Mouse (Mus musculus): ENCODE data around the gene Chn2. TPM values are rescaled to one million over a fixed set of nuclear protein-coding genes. Genes with fewer than 3 reads are reported as not detected.

The Chn2 gene
- total RNA-seq, 2 experiments from 2014 or later = 17.8 to 22.4 TPM

DNA sequence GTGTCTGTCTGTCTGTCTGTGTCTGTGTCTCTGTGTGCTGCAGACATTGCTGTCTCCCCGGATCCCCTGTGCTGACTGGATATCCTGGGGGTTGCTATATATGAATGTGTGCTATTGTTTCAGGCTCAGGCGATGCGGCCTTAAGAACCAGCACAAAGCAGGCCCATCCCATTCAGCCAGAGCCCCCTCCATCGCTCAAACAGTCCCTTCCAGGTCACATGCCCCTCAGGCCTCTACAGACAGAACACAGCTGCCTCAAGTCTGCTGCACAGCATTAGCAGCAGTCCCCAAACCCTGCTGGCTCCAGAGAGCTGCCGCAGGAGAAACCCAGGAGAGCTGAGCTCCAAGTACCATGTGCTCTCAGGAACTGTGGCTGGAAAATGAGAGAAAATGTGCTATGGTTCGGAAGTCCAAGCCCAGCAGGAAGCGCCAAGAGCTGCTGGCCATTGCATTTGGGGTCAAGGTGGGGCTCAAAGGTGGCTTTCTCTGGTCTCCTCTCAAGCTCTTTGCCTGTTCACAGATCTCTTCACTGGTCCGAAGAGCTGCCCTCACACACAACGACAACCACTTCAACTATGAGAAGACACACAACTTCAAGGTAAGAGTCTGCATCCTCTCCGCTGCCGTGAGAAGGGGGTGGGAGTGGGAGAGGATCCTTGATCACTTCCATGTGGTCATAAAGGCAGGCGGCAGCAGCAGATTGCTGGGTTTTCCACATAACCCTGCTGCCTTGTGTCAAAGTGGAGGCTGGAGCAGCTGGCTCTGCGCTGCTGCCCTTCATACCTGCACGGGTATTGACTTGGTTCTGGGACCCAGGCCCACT, 233.4 kb downstream of the Chn2 start:
- DNase-seq (ENCODE audit: low spot score in 2 of 2) = peak; percentile 11 to 50

DNA sequence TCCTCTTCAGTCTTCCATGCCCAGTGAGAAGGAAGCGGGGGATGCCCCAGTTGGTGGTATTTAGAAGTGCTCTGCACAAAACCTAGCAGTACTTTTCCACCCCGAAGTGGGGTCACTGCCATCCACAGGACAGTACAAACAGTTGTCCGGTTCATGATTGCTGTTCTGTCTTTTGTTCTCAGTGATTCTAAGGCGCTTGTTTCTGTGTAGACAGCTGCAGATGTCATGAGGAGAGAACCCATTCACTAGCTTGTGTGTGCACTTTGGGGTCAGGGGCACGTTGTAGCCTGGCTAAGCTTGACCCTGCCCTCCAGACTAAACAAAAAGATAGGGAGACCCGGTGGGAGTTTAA, 234.0 kb downstream of the Chn2 start:
- DNase-seq (ENCODE audit: low spot score in 2 of 2) = peak in 1 of 2 experiments; percentile 34

DNA sequence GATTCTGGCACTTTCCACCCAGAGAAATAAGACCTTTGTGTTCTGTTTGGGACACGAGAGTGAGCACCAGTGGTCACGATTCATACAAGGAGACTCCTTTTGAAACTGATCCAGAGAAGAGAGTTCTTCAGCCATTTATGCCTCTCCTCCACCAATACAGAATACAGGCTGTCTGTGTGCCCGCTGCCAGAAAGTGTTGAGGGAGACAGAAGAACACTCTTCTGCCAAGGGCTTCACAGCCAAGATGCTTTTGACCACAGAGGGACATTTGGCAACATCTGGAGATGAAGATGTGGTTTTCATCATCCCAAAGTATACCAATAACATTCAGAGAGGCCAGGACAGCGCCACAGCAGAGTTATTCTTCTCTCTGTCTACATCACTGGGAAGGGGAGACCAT, 237.9 kb downstream of the Chn2 start:
- DNase-seq (ENCODE audit: low spot score in 2 of 2) = no peak

DNA sequence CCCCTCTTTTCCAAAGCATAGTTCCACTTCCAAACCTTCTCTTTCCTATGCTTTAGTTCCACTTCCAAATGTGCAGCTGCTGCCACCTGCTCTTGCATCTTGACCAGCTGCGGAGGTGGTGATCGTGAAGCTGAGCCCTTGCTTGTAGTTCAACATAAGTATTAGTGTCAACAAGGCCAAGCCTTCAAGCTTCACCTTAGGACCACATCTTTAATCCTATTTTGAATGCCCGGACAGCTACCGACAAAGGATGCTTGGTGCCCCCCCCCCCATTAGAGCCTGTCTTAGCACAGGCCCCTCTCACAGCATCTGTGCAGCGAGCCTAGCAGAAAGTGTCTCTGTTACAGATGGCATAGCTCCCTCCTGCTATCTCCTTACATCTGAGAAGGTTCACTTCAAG, 238.5 kb downstream of the Chn2 start:
- DNase-seq (ENCODE audit: low spot score in 2 of 2) = no peak

DNA sequence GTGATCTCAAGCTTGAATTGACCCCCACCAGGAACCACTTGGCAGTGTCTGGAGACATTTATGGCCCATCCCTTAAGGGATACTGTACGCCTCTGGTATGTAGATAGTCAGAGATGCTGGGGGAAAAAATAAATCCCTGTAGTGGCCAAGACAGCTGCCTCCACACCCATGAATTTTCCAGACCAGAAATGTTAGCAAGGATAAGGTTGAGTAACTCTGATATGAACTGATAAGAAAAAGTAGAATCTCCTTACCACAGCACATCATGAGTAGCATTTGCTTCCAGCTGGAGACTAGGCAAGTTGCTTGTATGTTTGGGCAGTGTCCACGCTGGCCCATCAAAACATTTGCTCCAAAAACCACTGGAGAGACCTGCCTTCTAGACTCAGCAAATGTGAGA, 239.3 kb downstream of the Chn2 start:
- no peak for DNase-seq (ENCODE audit: low spot score in 2 of 2)

DNA sequence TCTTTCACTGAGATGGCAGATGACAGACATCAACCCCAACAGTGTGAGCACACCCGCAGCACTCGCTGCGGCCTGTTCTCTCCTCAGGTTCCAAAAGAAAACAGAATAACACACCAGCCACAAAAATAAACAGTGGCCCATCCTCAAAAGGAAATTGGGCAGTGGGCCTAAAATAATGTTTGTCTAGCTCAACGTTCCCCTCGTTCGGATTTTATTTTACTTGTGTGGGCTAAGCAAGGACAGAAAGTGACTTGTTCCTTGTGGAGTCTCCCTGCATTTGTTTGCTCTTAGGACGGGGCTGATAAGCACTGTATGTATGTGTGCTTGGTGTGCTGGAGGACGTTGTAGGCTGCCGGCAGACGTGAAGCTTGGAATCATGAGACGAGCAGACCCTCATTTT, 240.0 kb downstream of the Chn2 start:
- no peak for DNase-seq (ENCODE audit: low spot score in 2 of 2)

DNA sequence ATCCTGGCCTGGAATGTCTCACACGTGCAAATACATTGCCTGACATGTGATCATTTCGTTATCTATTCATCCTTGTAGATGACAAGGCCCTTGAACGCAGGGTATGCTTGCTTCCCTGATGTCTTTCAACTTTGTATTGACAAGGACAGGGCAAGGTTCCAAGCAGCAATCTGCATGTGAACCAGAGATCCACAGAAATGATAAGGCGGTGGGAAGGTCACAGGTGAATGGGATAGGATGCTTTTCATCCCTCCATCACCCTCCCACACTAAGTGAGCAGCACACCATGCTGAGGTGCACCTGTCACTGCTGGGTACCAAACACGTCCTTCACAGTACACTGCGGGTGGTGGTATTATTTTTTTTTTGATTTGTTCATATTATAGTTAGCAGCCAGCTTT, 240.9 kb downstream of the Chn2 start:
- DNase-seq (ENCODE audit: low spot score in 2 of 2) = no peak

DNA sequence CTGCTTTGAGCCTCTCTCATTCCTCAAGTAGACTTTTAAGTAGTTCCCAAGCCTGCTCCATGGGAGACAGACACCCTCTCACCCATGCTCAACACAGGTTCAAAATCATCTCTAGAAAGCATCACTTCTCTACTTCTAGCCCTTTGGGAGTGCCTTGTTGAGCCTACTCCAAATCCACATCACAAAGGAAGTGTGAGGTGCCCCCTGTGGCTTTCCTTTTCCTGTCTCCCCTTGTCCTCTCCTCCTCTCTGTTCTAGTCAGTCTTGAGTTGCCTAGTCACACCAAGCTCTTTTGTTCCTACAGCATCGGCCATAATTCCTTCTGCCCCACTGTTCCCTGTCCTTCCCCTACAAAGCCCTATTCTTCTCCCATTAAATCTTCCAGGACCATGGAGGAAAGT, 243.9 kb downstream of the Chn2 start:
- no peak for DNase-seq (ENCODE audit: low spot score in 2 of 2)

DNA sequence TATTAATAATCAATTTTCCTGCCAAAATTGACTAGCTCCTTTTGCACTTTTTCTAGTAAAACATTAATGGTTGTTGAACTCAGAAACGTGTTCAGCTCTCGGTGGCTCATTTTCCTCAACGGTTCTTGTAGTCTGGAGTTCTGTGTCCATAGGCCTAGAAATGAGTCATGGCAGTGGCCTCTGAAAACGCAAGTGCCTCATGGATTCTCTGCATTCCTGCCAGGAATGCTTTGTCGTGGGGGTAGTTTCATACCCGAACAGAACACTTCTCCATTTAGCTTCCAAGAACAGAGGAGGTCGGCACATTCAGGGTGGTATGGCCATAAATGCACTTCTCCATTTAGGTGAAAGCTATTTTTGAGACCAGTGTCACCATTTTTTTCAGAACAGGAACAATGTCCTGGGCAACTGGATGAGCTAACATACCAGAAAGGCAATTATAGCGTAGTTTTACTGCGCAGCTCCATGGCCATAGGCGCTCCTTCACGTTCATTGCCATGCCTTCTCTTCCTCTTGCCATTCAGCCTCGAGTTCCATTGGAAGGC, 244.9 kb downstream of the Chn2 start:
- DNase-seq (ENCODE audit: low spot score in 2 of 2) = no peak

DNA sequence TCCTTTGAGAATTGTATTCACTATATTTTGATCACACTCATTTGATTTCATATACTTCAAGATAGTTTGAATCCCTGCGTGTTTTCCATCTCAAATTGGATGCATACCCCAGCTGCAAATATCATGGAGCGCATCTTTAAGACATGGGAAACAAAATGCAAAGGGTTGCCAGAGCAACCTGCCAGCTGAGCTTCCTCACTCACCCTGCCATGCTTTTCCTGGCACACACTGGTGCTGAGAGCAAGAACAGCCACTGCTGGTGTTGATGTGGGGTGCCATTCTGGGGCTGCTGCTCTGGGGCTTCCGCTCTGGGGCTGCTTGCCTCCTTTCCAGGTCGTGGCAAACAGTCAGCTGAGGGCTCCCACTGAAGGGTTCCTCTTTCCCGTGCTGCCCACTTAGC, 247.5 kb downstream of the Chn2 start:
- DNase-seq (ENCODE audit: low spot score in 2 of 2) = no peak

DNA sequence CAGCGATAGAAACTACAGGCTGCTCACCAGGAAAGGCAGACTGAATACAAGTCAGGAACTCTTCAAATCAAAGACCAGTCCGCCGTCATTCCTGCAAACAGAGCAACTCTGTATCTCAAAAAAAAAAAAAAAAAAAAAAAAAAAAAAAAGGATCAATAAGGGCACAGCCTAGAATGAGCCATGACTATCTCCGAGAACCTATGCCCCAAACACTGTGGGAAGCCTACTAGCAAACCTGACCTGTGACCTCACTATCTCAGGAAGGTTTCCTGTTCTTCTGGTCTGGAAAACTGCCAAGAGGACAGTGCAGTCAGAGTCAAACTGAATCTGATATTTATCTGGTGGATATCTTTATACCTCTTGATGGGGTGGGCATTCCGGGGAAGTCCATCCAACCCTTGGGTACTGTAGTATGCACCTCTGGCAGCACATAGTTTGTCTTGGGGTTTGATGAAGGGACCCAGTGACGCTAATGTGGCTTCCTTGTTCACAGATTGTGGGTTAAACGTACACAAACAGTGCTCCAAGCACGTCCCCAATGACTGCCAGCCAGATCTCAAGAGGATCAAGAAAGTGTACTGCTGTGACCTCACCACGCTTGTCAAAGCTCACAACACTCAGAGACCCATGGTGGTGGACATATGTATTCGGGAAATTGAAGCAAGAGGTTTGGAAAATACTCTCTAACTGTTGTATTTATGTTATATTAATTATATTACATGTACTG, 250.6 kb downstream of the Chn2 start:
- DNase-seq (ENCODE audit: low spot score in 2 of 2) = no peak

DNA sequence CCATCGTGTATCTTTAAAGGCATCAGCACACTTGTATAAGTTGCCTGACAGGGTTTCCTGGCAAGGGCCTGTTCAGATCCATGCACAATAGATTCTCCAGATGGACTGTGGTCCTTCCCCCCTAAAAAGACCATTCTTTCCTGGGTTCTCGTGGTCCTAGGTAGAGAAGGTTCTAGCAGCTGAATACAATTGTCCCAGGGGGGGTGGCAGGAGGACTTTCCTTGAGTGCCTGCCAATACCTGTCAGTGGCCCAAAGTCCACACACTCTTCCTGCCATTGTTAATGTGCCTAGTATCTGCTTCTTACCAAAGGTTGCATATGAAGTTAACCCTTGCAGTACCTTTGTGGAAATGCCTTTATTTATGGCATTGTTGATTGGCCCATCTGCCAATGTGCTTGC, 257.9 kb downstream of the Chn2 start:
- DNase-seq (ENCODE audit: low spot score in 2 of 2) = no peak

DNA sequence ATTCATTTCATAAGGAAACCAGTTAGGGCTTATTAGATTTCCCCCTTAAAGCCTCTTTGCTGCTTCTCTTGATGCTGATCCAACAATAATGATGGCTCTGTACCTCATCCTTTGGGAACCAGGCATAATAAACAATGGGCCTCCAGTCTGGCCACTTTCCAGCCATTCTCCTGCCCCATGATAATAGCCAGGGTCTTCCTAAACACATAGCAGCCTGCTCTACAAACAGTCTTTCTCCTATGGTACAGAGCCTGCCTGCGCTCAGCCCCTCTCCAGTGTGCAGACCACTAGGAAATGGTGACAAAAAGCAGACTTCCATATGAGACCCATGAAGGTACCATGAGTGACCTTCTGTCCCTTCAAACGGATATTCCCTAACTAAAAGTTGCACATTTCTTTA, 260.1 kb downstream of the Chn2 start:
- peak in 1 of 2 experiments; percentile 21 for DNase-seq (ENCODE audit: low spot score in 2 of 2)

DNA sequence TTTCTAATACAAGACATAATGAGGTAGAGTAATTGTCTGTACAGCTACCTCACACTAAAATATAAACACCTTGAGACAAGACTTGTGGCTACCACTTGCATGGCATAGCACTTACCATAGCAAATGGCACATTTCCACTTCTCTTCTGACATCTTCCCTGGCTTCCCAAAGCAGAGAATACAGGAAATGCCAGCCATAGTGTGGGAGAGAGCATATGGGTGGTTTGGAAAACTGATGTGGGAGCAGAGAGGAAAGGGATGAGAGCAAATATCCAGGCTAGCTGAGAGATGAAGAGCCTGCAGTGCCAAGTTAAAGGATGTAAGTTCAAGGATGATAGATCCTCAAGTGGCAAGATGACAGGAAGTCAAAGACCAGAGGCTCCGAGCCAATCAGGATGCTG, 266.4 kb downstream of the Chn2 start:
- peak in 1 of 2 experiments; percentile 24 for DNase-seq (ENCODE audit: low spot score in 2 of 2)

DNA sequence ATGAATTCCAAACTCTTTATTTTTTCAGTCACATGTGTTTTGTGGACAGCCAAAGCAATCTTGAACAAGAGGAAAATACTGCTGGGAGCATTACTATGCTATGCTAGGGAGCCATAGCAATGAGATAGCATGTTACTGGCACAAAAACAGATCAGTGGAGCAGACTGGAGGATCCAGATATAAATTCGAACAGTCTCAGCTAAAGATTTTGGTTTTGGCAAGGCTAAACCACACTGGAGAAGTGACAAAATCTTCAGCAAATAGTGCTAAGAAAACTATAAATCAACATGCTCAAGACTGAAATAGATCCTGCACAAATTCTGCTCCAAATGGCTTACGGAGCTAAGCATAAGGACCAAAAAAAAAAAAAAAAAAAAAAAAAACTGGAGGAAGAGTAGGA, 273.7 kb downstream of the Chn2 start:
- DNase-seq (ENCODE audit: low spot score in 2 of 2) = no peak

DNA sequence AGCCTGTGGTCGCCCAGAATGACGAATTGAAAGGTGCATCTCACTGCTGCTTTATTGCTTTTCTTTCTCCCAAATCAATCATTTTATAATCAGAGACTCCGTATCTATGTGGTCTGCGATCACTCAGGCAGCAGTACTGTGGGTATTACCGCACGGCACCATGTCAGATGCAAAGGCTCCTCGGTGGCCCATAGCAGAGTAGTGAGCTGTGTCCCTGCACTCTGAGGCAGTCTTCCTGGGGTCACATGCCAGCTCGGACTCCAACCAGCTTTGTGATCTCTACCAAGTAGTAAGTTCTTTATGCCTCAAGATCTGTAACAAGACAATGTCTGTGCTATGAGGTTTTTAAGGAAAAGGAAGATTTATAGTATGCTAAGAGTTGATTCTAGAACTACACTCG, 279.3 kb downstream of the Chn2 start:
- no peak for DNase-seq (ENCODE audit: low spot score in 2 of 2)

DNA sequence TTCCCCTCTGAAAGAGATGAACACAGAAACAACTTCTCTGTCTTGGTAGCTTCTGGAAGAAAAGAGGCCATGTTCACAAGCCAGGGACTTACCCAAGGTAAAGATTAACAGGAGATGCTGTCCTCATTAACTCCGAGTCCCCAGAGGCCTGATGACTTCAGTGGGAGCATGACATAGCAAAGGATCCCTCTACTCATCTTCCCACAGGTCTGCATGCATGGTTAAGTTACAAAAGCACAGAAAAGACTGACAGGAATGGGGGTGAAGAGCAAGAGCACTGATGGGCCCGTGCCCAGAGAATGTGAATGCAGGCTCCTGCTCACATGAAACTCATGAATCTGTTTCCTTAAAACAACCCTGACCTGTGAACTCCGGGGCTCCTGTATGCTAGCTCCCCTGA, 279.8 kb downstream of the Chn2 start:
- no peak for DNase-seq (ENCODE audit: low spot score in 2 of 2)

DNA sequence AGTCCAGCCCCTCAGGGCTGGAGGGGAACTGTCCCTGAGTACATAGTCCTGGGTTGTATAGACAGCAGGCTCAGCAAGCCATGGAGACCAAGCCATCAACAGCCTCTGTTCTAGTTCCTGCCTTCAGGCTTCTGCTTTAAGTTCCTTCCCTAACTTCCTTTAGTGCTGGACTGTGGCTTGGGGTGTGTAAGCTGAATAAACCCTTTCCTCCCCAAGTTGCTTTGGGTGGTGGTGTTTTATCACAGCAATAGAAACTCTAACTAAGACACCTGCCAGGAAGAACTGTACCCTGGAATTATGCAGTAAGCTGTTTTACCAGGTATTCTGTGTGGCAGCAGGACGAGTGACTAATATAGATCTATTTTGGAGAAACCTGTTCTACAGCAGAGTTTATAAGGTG, 280.9 kb downstream of the Chn2 start:
- no peak for DNase-seq (ENCODE audit: low spot score in 2 of 2)

DNA sequence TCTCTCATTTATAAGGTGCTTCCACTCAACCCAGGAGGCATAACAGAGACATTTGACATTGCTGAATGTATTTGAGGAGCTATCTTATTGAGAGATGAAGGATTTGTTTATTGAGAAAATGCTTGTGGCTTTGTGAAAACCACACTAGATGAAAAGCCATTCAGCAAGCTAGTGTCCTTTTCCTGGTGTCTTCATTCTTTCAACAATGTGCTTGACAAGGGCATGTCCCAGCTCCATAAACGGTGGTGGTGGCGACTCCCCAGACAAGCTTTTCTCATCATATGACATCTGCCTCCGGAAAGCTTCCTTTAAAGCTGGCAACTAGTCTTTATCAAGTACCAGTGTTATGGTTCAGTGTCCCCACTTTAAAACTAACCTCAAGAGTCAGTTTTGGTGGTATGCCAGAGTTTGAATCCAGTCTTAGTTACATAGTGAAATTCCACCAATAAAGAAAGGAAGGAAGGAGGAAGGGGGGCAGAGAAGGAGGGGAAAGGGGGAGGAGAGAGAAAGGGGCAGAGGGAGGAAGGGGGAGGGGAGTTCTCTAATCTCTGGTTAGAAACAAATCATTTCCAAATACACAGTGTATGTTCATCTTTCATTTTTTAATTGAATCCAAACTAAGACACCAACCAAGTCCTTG, 286.0 kb downstream of the Chn2 start, which contains the start of gene Prr15:
Gene Prr15, plus strand, starts transcription at position 590 of the 640 bp plus-strand sequence.
- DNase-seq (ENCODE audit: low spot score in 2 of 2) = no peak

DNA sequence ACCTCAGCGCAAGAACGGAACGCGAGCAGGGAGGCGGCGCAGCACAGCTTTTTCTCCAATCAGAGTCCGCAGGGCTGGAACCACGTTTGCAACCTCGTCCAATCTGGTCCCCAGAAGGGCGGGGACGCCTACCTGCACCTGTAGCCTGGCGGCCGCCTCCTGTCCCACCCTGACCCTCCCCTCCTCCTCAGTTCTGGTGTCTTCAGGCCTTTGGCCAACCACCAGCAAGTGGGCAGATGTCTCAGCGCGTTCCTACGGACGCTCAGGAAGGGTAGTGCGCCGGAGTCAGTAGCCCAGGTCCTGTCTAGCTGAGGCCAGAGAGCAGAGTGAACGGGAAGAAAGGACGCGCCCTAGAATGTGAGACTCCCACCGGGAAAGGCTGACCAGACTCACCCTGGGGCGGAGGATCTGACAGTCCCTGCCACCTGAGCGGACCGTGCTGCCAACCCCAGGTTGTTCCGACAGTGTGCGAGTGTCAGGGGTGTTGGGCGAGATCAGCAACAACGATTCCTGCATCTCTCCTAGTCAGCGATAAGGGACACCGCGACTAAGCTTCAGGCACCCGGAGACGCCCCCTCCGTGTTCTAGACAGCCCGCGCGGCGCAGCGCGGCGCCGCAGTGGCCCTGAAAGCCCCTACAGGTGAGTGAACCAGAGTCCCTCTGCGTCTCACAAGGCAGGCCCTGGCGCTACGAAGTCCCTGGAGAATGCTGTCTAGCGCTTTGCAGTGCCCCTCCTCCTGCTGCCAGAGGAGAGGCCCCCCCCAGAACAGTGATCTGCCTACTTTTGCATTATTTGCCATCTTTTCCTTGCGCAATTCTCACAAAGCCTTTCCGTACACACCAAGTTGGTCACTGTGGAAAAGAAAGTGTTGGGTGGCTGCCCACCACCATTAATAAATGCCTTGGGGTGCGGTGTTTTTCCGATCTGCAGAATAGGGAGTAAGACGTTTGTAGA, 287.6 kb downstream of the Chn2 start:
- DNase-seq (ENCODE audit: low spot score in 2 of 2) = peak; percentile 45 to 67

DNA sequence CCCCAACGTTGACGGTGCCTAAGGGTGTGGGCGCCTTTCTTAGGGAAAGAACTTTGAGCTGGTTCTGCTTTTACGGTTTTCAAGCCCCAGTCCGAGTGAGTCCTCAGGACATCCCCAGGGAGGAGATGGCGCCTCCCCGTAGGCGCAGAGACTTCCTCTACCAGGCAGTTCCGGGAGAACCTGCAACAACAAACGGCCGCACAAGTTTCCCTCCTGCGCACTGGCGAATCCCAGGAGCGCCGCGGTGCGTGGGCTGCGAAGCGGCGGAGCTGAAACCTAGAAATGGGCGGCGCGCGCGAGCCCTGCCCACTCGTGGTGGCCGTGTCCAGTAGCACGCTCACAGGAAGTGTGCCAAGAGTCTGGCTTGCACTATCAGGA, 288.3 kb downstream of the Chn2 start:
- peak; percentile 7 to 39 for DNase-seq (ENCODE audit: low spot score in 2 of 2)
